Mouse (Mus musculus): Measurements from ENCODE around the gene Nlrp3.
A peak's percentile ranks its signal among the peaks of the same experiment; 100 is the strongest.
"Not testable (repeated sequence)": the region's sequence is repeated elsewhere in the genome, so short reads cannot be mapped to it uniquely, and the experiment has no call there.

Nlrp3 gene

DNA sequence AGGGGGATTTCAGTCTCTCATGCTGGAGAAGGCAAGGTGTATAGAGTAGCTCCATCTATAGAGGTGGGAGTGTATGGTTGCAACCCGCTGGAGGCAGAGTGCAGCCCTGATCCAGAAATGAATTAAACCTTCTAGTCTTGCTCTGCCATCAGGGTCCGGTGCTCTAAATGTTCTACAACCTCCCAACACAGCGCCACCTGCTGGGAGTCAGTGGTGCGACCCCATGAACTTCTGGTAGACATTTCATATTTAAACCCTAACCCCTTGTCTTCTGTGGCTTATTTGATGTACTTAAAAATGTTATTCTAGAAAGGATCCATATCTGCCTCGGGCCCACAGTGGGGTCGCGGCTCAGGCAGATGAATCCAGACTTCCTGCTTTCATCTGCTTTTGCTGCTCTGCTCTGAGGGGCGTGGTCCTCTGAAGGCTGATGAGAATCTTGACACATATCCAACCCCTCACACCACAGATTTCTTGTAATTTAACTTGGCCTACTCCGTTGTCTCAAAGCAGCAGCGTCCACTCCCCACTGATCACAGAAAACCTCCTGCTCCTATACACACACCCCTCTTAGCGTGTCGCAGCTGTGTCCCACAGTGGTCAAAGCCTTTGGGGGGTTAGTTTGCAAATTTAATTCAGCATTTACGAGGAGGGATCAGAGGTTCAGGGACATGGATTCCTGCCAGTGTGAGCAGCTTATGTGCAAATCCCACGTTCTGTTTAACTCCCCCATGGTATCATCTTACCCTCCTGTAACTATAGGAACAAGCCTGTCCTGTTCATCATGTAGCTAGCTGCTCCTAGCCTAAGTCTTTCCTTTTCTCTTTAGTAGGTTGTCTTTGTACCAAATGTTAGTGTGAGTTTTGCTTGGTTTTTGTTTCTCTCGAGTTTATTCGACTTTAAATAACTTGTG lies 3.9 kb upstream of the Nlrp3 start:
- DNase-seq = no peak

GRCm38 (mm10) chr11:59538387-59538786 lies 3.0 kb upstream of the Nlrp3 start:
- DNase-seq = no peak

- DNase-seq = no peak
Measured at GRCm38 (mm10) chr11:59540123-59540522, 1.2 kb upstream of the Nlrp3 start.

DNA sequence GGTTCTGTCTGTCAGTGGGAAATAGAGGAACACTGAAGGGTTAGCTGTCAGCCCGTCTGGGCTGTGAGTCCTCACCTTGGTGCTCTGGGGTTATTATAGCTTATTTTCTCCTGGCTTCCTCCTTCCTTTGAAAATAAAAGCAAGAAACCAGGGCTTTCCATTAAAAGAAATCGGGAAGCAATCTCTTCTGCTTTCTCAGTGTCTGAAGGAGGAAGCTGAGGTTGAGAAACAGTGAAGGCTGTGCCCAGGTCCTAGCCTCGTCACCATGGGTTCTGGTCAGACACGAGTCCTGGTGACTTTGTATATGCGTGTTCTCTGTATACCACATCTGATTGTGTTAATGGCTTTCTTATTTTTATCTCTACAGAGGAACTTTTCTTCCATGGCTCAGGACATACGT lies 1.1 kb downstream of the Nlrp3 start:
- no peak for DNase-seq

DNA sequence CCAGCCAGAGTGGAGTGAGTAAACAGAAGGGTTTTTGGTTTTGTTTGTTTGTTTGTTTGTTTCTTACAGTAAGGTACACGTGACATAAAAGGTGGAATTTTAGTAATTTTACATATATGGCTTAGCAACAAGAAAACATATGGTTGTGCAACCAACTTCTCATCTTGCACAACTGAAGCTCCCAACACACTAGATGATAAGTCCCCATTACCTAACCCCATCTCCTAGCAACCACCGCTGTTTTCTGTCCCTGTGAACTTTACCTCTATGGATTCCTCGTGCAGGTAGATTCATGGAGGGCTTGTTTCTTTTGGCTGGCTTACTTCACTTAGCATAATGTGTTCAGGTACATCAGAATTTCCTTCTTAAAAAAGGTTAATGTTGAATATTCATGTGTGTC lies 2.0 kb downstream of the Nlrp3 start:
- no peak for DNase-seq

DNA sequence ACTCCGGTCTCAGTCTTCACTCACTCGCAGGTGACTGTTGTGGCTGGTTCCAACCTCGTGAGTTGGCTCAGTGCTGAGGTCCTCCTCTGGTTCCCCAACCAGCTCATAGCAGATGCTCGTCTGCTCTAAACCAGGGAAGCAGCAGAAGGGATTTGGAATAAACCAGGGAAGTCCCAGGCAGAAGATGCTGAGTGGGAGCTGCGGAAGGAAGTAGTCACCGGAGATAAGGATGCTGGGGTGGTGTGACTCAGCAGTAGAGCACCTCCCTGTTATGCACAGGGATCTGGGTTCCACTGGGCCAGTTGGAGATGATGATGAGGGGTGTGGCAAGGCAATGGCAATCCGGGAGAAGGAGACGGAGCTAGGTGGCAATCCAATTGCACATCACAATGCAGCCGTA lies 2.6 kb downstream of the Nlrp3 start:
- no peak for DNase-seq

GRCm38 (mm10) chr11:59554127-59554526 lies 12.8 kb downstream of the Nlrp3 start:
- no peak for DNase-seq

- no peak for DNase-seq
Measured at GRCm38 (mm10) chr11:59554535-59554934, 13.2 kb downstream of the Nlrp3 start.

DNA sequence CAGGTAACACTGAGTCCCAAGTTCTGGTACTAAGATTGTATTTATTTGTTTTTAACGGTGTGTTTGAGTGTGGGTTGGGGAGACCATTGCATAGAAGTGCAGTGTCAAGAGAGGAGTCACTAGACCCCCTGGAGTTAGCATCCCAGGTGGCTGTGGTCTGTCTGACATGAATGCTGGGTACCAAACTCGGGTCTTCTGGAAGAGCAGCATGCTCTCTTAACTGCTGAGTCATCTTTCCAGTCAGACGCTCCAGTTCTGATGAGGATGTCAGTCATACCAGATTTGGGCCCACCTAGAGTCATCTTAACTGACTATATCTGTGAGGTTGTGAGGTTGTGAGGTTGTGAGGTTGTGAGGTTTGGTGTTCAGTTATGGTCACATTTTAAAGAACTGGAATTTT lies 19.5 kb downstream of the Nlrp3 start:
- DNase-seq = no peak

GRCm38 (mm10) chr11:59562336-59562735 lies 21.0 kb downstream of the Nlrp3 start:
- no peak for DNase-seq

- no peak for DNase-seq
Measured at GRCm38 (mm10) chr11:59562837-59563236, 21.5 kb downstream of the Nlrp3 start.

GRCm38 (mm10) chr11:59569306-59569705 lies 27.9 kb downstream of the Nlrp3 start:
- DNase-seq = peak; percentile 14

GRCm38 (mm10) chr11:59575726-59576125 lies 34.4 kb downstream of the Nlrp3 start:
- no peak for DNase-seq

GRCm38 (mm10) chr11:59576135-59576534 lies 34.8 kb downstream of the Nlrp3 start, which contains the start of gene Olfr222:
Olfr222 (minus strand) TSS chr11:59576235.
- DNase-seq = not testable (repeated sequence)

- DNase-seq = no peak
Measured at GRCm38 (mm10) chr11:59584539-59584938, 43.2 kb downstream of the Nlrp3 start.

GRCm38 (mm10) chr11:59589496-59589895 lies 48.1 kb downstream of the Nlrp3 start:
- no peak for DNase-seq

DNA sequence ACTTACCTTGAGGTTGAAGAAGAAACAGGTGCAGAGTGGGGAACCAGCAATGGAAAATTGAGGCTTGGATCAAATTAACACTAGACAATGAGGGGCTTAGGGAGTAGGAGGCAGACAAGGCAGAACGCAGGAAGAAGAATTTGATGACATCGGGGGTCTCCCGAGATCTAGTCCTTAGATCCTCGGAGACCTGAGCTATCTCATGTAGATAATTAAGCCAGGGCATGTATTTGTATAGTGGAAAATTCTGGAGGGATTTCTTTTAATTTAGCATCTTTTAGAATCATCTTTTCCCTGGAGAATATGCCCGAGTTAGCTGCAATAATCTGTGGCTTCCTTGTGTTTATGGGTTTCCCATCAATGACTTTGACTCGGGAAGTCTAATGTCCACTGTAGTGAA lies 51.8 kb downstream of the Nlrp3 start, which contains the start of gene Olfr223:
TSS of gene Olfr223 (minus strand) at position 101 of the 400 bp plus-strand sequence.
- no peak for DNase-seq

DNA sequence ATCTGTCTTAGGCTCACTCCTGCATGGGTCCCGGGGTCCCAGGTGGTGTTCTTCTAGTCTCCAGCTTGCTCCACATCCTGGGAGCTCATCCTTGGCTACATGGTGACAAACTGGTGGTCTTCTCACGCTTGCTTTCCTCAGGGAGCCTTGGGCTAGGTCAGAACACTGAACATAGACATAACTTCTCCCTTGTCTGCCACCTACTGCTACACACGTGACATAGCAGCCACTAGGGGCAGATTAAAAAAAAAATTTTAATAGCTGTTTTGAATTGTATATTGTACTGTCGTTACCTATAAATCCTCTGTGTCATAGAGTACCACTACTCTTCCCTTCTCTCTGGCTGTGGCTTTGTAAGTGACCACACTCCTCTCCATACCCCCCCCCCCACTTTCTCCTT lies 54.7 kb downstream of the Nlrp3 start:
- DNase-seq = no peak

DNA sequence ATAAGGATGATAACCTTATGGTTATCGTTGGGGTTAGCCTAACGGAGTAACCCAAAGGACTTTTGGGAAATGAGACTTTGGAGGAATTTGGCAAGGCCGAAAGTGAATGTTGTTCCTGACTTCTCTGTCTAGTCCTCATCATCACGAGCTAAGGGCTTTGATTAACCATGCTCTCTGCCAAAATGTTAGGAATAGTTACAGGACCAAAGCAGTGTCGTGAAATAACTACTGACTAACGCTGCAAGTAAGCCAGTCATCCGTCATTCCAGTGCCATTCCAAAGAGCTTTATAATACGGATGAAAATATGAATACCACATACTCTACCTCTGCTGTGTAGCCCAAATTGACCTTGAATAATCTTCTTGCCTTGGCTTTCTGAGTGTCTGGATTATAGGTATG lies 55.6 kb downstream of the Nlrp3 start:
- DNase-seq = no peak

- DNase-seq = no peak
Measured at GRCm38 (mm10) chr11:59599211-59599610, 57.8 kb downstream of the Nlrp3 start.

DNA sequence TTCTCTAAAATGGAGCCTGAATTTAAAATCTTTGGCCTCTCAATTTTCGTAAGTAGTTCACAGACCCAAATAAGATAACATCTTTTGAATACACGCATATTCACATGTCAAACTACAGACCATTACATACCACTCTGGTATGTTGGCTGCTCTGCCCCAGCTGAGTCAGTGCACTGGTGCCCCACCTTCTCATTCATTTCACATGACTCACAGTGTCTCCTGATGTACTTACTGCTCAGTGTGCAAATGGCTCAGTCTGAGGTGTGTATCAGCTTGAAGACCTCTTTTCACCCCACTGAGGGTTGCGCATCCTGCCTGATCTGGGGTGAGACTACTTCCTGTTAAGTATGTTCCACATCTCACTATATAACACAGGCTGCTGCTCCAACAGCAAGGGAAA lies 59.5 kb downstream of the Nlrp3 start:
- DNase-seq = no peak

DNA sequence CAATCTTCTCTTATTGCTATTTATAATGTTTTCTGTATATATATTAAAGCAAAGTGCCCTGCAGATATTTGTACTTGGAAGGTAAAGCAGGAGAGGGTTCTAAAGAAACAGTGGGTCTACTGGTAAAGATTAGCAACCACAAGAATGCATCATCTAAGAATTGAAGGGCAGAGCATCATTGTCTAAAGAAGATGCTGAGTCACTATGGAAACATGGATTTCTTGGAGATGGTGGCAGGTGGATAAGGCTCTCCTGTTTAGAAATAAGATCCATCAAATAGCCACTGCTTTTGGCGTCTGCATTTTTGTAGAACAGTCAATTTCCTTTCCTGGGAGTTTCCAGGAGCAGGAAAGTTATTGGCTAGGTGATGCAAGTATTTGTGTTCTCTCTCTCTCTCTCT lies 60.9 kb downstream of the Nlrp3 start:
- DNase-seq = no peak

- DNase-seq = no peak
Measured at GRCm38 (mm10) chr11:59611646-59612045, 70.3 kb downstream of the Nlrp3 start.

- peak; percentile 43 for DNase-seq
Measured at GRCm38 (mm10) chr11:59614120-59614519, 72.8 kb downstream of the Nlrp3 start.
